Mouse (Mus musculus) limb, embryonic 12.5 days (tissue): ENCODE data around the gene D630045J12Rik. TPM values are rescaled to one million over a fixed set of nuclear protein-coding genes. Genes with fewer than 3 reads are reported as not detected.

ENCODE experiments used
- ATAC-seq: fragments of 200-750 bp; cut with Nextera tagmentation; 2 replicates; pipeline ENCODE4 v1.8.0; 2017; ENCODE audit warnings: low read depth, moderate TSS enrichment; ENCODE audit not compliant: insufficient number of reproducible peaks, insufficient read depth, low FRiP score, low TSS enrichment
- H3K27ac ChIP-seq: fragments of 300-500 bp; sonication (generic); 2 replicates; pipeline ENCODE4 v1.5.1; 2016; ENCODE audit warnings: mild to moderate bottlenecking, moderate library complexity
- H3K27me3 ChIP-seq: fragments of 300-500 bp; sonication (generic); 2 replicates; pipeline ENCODE4 v1.6.1; 2016; ENCODE audit warnings: mild to moderate bottlenecking, moderate library complexity
- H3K36me3 ChIP-seq: fragments of 300-500 bp; sonication (generic); 2 replicates; pipeline ENCODE4 v1.6.1; 2016; ENCODE audit warnings: mild to moderate bottlenecking, moderate library complexity
- H3K4me1 ChIP-seq: fragments of 300-500 bp; sonication (generic); replicated peaks from 2 replicates; pipeline ENCODE4 v1.6.1; 2016
- H3K4me2 ChIP-seq: fragments of 300-500 bp; sonication (generic); 2 replicates; pipeline ENCODE4 v1.6.1; 2016; ENCODE audit warnings: mild to moderate bottlenecking, moderate library complexity
- H3K4me3 ChIP-seq: fragments of 300-500 bp; sonication (generic); replicated peaks from 2 replicates; pipeline ENCODE4 v1.5.1; 2016; ENCODE audit warnings: mild to moderate bottlenecking
- H3K9ac ChIP-seq: fragments of 300-500 bp; sonication (generic); replicated peaks from 2 replicates; pipeline ENCODE4 v1.6.1; 2016; ENCODE audit warnings: mild to moderate bottlenecking, moderate library complexity
- H3K9me3 ChIP-seq: fragments of 300-500 bp; sonication (generic); 2 replicates; pipeline ENCODE4 v1.6.1; 2016; ENCODE audit warnings: mild to moderate bottlenecking, moderate library complexity
- WGBS: fragments of 180-500 bp; shearing (Covaris S2); methylation state at CpG from one replicate; pipeline ENCODE4 v1.1.7; 2016; 5-methylcytosine and 5-hydroxymethylcytosine counted together
- polyA plus RNA-seq: library from polyadenylated mRNA; unstranded; fragments of >200 nt; fragmentation: Nextera tagmentation; extraction: Ambion mirVana; gene quantifications from 2 replicates; pipeline ENCODE4 v1.2.1, GENCODE M21; 2016

Gene D630045J12Rik
- polyA plus RNA-seq, 1 experiment from 2014 or later, result 7.6 TPM

DNA sequence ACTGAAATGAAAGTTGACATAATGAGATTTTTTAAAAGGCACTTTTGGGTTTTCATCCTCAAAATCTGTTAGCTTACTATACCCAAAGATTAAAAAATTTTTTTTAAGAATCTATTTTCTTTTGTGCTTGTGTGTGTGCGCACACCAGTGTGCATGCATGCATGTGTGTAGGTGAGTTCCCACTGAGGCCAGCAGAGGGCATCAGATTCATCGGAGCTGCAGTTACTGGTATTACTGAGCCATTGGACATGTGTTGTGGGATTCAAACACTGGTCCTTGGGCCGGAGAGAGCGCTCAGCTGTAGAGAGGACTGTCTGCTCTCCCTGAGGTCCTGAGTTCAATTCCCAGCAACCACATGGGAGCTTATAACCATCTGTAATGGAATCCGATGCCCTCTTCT, 123.9 kb downstream of the D630045J12Rik start:
- ATAC-seq, result no peak
- H3K4me3 ChIP-seq, result no peak overlapping the region
- H3K36me3 ChIP-seq, result peaks cover 66% of the 10 kb centered on the region
- H3K27me3 ChIP-seq, result no peaks in the 10 kb centered on the region
- H3K27ac ChIP-seq, result no peak overlapping the region
- H3K4me1 ChIP-seq, result no peaks in the 10 kb centered on the region
- WGBS, result 98% methylated on average over 5 of the region's 5 CpGs
- H3K4me2 ChIP-seq, result no peak overlapping the region
- H3K9ac ChIP-seq, result no peak overlapping the region
- H3K9me3 ChIP-seq, result peaks cover 7% of the 10 kb centered on the region; the same call in 1 of the 2 replicates

DNA sequence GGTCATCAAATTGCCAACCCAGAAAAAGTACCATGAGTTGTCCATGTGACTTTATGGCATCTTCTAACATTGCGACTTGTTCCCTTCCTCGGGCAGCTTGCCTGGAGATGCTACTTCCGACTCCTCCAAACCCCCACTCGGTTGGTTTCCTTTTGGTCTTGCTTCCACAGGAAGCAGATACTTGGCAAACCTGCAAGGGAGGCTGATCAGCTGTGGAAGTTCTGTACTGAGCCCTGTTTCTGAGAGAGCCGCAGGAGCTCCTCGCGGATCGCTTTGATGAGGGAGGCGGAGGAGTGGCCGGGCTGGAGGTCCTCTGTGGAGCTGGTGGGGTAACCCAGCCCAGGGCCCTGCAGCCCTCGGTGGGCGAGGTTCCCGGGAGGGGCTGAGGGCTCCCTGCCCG, 125.7 kb downstream of the D630045J12Rik start:
- Histone ChIP-seq H3K9me3 (peaks cover 7% of the 10 kb centered on the region; the same call in 1 of the 2 replicates), H3K27ac (no peak overlapping the region), H3K9ac (no peak overlapping the region), H3K4me1 (peaks cover 15% of the 10 kb centered on the region), H3K27me3 (no peaks in the 10 kb centered on the region), H3K4me2 (no peak overlapping the region), H3K36me3 (peaks cover 60% of the 10 kb centered on the region), H3K4me3 (no peak overlapping the region)
- WGBS, result 91% methylated on average over 14 of the region's 14 CpGs
- no peak for ATAC-seq

DNA sequence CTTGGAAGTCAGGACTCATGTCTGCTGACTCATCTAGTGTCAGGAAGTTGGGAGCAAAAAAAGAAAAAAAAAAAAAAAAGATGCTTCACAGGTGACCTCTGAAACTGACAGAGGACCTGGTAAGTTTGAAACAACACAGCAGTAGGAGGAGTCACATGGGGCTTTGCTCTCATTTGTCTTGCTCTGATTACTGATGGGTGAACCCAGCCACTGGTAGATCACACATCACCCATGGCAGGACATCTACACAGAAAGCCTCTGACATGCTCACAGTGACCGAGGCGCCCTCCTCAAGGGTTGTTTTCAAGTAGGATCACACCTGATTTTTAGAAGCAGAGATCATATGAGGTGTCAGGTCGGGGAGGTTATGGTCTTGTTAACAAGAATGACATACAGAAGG, 128.3 kb downstream of the D630045J12Rik start:
- peaks cover 22% of the 10 kb centered on the region for H3K4me1 ChIP-seq
- H3K9me3 ChIP-seq, result peaks cover 6% of the 10 kb centered on the region; the same call in 1 of the 2 replicates
- ATAC-seq, result no peak
- no peak overlapping the region for H3K9ac ChIP-seq
- H3K27me3 ChIP-seq, result no peaks in the 10 kb centered on the region
- H3K27ac ChIP-seq, result no peak overlapping the region
- H3K36me3 ChIP-seq, result peaks cover 41% of the 10 kb centered on the region
- H3K4me2 ChIP-seq, result no peak overlapping the region
- 96% methylated on average over 3 of the region's 3 CpGs for WGBS
- H3K4me3 ChIP-seq, result no peak overlapping the region

DNA sequence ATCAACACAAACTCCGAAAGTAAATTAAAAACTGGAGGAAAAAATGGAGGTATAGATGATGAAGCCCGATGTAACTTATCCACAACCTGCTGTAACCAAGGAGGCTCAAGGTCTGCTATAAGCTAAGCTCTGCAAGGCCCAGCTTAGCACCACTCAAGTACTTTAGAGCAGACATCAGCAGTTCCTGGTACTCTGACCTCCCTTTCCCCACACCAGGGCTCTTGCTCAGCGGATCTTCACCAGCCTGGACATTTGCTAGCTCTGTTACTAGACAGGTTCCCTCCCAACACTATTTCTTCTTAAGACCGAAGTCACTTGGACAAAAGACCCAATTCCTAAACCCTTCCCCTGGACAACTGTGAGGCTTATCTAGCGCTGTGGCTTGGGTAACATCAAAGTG, 128.9 kb downstream of the D630045J12Rik start:
- Histone ChIP-seq H3K4me3 (no peak overlapping the region), H3K9ac (no peak overlapping the region), H3K4me2 (no peak overlapping the region), H3K36me3 (peaks cover 35% of the 10 kb centered on the region), H3K4me1 (peaks cover 22% of the 10 kb centered on the region), H3K9me3 (peaks cover under 1% of the 10 kb centered on the region; the same call in 1 of the 2 replicates), H3K27me3 (no peaks in the 10 kb centered on the region), H3K27ac (0 out of 2 replicates have a peak overlapping the region, but pooled peaks have one; percentile 5)
- WGBS, result 93% methylated on average over 5 of the region's 5 CpGs
- ATAC-seq, result no peak

DNA sequence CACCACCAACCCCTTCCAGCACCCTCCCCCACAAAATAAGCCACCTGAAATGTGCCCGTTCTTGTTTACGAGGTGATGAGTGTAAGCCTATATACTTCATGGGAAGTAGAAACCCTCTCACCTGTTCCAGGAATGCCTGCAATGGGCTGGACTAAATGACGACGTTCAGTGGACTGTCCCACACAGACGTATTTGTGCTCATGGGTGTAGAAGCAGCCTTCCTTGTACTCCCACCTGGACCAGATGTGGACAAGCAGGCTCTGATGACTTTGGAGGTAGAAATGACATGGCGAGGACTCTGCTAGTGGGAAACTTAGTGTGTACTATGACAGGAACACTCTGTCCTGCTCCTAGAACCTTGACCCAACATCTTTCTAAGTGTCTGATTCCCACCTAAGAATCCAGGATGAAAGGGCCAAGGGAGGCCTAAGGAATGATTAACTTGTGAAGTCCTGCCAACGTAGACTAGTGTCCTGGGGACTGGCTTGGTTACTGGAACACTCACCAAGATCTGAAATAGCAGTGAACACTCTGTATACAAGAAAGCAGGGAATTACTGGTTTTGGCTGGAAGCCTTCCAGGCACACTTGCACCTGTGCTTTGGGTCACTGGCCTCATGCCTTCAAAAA, 129.5 kb downstream of the D630045J12Rik start, which contains the start of gene Atp6v0a4:
Gene Atp6v0a4, minus strand, starts transcription at position 380 of the 629 bp plus-strand sequence.
- peaks cover 31% of the 10 kb centered on the region for H3K36me3 ChIP-seq
- peak within 1 kb of the TSS; percentile 35; the same call in 1 of the 2 replicates for H3K27ac ChIP-seq
- no peak for ATAC-seq
- H3K4me3 ChIP-seq, result no peak within 1 kb of the TSS
- no peaks in the 10 kb centered on the region for H3K27me3 ChIP-seq
- H3K9me3 ChIP-seq, result no peaks in the 10 kb centered on the region
- no peak within 1 kb of the TSS for H3K9ac ChIP-seq
- H3K4me1 ChIP-seq, result peaks cover 22% of the 10 kb centered on the region
- WGBS, result 57% methylated on average over 7 of the region's 7 CpGs
- H3K4me2 ChIP-seq, result no peak within 1 kb of the TSS

DNA sequence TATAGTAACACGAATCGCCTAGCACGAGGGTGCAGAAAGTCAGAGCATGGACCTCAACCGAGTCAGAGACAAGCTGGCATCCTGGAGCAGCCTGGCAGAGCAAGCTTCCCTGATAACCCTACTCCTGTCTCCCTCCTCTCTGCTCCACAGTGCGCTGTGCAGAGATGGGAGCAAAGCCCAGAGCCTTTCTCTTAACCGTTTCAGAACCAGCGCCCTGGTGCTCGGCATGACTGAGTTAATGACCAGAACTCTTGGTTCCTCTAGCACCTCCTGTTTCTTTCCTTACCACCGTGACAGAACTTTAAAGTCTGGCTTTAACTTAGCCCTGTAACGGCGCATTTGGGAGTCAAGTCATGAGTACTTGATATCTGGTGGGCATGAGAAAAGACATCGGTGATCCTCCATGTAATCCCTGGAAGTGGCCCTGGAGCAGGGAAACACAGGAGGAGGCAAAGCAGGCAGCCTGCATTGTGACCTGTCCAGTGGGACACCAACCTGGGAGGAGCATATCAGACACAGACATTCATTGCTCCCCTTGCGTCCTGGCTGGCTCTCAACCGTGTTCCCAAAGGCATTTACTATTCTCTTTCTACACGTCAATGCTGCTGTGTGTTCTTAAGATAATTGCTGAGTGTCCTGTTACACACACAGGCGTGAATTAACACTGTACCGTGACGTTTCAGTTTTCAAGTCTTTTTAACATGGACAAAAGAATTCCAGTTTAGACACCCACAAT, 130.2 kb downstream of the D630045J12Rik start:
- Histone ChIP-seq H3K9ac (no peak overlapping the region), H3K4me3 (no peak overlapping the region), H3K27me3 (no peaks in the 10 kb centered on the region), H3K27ac (peak overlapping the region; percentile 35; the same call in 1 of the 2 replicates), H3K4me2 (no peak overlapping the region), H3K4me1 (peaks cover 22% of the 10 kb centered on the region), H3K9me3 (no peaks in the 10 kb centered on the region), H3K36me3 (peaks cover 29% of the 10 kb centered on the region)
- ATAC-seq, result no peak
- 68% methylated on average over 18 of the region's 18 CpGs for WGBS

DNA sequence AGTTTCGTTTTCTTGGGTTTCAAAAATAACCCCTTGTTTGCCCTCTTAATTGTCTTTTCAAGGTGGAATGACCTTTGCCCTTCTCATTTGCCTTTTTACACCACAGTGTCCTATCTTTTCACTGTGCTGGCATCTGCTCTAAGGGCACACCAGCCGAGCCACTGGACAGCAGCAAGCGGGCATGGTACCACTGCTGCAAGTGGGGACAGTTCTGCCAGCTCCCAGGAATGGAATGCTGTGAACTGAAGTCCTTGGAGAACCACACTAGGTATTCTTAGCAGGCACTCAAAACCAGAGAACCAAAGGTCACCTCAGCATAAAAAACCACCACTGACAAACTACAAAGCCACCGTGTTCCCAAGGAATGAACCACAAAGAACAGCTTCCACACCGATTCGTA, 131.0 kb downstream of the D630045J12Rik start:
- ATAC-seq, result no peak
- no peak overlapping the region for H3K27ac ChIP-seq
- no peak overlapping the region for H3K4me3 ChIP-seq
- no peak overlapping the region for H3K9ac ChIP-seq
- peaks cover 20% of the 10 kb centered on the region for H3K36me3 ChIP-seq
- 81% methylated on average over 6 of the region's 6 CpGs for WGBS
- no peaks in the 10 kb centered on the region for H3K27me3 ChIP-seq
- no peak overlapping the region for H3K4me2 ChIP-seq
- no peaks in the 10 kb centered on the region for H3K9me3 ChIP-seq
- H3K4me1 ChIP-seq, result peaks cover 22% of the 10 kb centered on the region

DNA sequence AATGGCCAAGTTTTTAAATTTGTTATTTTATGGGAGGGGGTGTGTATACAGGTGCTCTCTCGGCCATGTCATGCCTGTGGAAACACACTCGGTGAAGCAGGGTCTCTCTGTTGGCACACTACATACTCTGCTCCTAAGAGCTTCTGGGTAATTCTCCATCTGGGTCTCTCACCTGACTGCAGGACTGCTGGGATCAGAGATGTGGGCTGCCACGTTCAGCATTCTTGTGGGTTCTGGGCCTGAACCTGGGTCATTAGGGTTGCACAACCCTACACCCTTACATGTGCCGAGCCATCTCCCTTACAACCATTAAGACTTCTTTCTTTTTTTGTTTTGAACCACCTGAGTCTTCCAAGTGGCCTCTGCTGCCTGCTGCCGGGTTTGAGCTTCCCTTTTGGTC, 132.0 kb downstream of the D630045J12Rik start:
- 86% methylated on average over 5 of the region's 5 CpGs for WGBS
- Histone ChIP-seq H3K27me3 (no peaks in the 10 kb centered on the region), H3K9ac (no peak overlapping the region), H3K36me3 (peaks cover 11% of the 10 kb centered on the region), H3K4me1 (peaks cover 22% of the 10 kb centered on the region), H3K27ac (no peak overlapping the region), H3K4me2 (no peak overlapping the region), H3K4me3 (no peak overlapping the region), H3K9me3 (no peaks in the 10 kb centered on the region)
- ATAC-seq, result no peak

DNA sequence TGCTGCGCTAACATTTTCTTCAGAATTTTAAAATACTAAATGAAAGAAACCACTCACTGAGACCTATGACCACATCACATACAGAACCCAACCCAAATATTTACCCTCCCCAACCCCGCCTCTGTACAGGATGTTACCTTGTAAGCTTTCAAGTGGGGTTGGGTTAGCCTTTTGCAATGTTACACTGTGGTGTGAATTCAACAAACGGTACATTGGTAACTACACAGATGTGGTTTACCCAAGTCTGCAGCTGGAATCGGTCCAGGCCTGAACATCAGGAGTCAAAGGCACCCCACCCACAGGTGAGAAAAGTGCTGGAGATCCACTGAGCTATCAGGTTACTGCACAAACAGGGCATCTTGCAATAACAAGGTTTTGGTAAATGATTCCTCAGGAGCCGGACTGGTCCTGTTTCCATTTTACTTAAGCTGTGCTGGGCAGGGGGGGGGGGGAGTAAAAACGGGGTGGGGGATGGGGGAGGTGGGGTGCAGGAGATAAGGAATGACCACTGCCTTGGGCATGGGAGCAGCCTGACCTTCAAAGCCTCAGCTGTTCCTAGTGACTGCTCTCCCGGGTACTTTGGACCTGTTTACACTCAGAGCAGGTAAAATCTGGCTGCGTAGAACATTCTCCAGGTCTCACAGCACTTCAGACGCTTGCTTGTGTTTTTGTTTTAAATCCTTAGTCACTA, 133.0 kb downstream of the D630045J12Rik start:
- no peaks in the 10 kb centered on the region for H3K9me3 ChIP-seq
- ATAC-seq, result no peak; the same call in 1 of the 2 replicates
- H3K4me3 ChIP-seq, result no peak overlapping the region
- H3K9ac ChIP-seq, result no peak overlapping the region
- H3K27ac ChIP-seq, result no peak overlapping the region
- H3K4me1 ChIP-seq, result peaks cover 22% of the 10 kb centered on the region
- no peaks in the 10 kb centered on the region for H3K27me3 ChIP-seq
- WGBS, result 64% methylated on average over 9 of the region's 9 CpGs
- peaks cover 4% of the 10 kb centered on the region; the same call in 1 of the 2 replicates for H3K36me3 ChIP-seq
- no peak overlapping the region for H3K4me2 ChIP-seq

DNA sequence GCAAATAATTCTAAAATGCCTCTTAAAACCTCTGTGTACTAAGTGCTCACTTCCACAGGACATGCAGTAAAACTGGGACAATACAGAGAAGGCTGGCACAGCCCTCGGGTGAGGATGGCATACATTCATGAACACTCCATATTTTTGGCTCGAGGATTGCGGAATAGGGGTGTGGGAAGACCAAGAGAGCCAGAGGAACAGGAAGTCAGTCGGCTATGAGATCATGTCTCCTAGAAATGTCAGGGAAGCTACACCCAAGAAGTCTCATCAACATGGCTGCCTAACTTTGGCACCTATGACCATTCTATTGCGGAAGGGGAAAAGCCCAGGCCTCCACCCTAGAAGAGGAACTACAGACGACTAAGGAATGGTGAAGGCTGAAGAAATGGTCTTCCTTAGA, 135.5 kb downstream of the D630045J12Rik start:
- H3K36me3 ChIP-seq, result no peaks in the 10 kb centered on the region; the same call in 1 of the 2 replicates
- no peaks in the 10 kb centered on the region for H3K27me3 ChIP-seq
- WGBS, result 94% methylated on average over 6 of the region's 6 CpGs
- no peak overlapping the region for H3K4me3 ChIP-seq
- no peaks in the 10 kb centered on the region for H3K9me3 ChIP-seq
- no peak overlapping the region for H3K4me2 ChIP-seq
- H3K4me1 ChIP-seq, result peaks cover 9% of the 10 kb centered on the region
- H3K27ac ChIP-seq, result no peak overlapping the region
- ATAC-seq, result no peak
- H3K9ac ChIP-seq, result no peak overlapping the region

DNA sequence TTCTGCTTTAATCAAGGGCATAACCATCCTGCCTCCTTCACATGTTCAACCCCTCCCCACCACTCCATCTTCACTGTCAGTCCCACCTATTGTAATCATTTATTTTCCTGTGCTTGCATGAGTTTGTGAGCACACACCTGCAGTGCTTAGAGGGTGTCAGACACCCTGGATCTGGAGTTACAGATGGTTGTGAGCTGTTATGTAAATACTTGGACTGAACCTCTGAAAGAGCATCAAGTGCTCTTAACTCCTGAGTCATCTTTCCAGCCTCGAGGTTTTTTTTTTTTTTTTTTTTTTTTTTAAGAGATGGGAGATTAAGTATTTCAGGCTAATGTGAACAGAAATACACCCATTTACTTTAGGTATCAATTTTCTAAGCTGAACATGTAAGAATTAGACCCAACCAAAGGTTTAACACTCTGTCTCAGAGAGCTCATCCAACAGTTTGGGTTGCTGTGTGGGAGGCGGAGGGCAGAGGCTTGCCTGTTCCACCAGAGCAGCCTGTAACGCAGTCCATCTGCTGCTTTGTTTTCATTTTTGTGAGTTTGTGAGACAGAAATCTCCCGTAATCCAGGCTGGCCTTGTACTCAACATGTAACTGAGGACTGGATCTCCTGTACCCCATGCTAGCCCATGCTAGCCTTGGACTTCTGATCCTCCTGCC, 137.6 kb downstream of the D630045J12Rik start:
- Histone ChIP-seq H3K4me1 (peaks cover 7% of the 10 kb centered on the region), H3K4me2 (no peak overlapping the region), H3K9ac (no peak overlapping the region), H3K36me3 (no peaks in the 10 kb centered on the region), H3K27me3 (no peaks in the 10 kb centered on the region), H3K27ac (no peak overlapping the region), H3K9me3 (no peaks in the 10 kb centered on the region), H3K4me3 (no peak overlapping the region)
- 67% methylated on average over 4 of the region's 4 CpGs for WGBS
- ATAC-seq, result no peak
